In the genomic region with DNA sequence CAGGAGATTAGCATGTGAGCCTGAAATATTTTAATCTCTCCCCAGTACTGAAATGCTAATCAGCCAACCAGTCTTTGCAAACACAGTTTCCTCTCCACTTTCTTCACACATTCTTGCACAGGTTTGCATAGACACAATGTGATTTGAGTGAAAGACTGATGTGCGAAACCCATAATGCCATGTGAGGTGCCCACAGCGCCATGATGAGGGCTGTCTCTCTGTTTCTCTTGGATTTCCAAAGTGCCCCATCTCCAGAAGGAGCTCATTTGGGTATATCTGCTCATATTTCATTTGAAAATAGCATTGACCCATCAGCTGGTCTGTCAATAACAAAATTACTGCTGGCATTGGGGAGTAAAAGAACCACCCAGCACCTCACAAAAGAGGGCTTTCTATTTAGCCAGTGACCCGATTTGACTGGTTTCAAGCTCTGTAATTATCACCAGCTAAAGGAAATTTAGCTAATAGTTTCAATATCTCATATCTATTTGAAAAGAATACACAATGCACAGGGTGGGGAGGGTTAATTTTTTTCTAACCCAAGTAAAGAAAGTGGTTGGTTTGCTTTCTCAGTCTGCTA, we compare ENCODE assay signal across 13 mouse cellular contexts.
"Had no signal": no experiment of that assay in that cellular context is flagged by ENCODE, and none has a peak within 500 bp of the region (broad histone marks: within the 10 kb centered on the region; RNA-seq: fewer than 3 reads in every experiment).

No protein-coding gene starts in this region.

- H3K4me2 ChIP-seq: limb, embryonic 15.5 days; lung, embryonic 14.5 days; neural tube, embryonic 15.5 days had no signal

- H3K4me3 ChIP-seq: limb, embryonic 15.5 days; midbrain, embryonic 10.5 days; myocyte; neural tube, embryonic 15.5 days had no signal

- H3K27ac ChIP-seq: kidney, postnatal 0 days; limb, embryonic 15.5 days; midbrain, embryonic 10.5 days; neural tube, embryonic 15.5 days had no signal

- H3K27me3 ChIP-seq: limb, embryonic 15.5 days had no signal

- DNase-seq: kidney, postnatal 36 days; left cerebral cortex, postnatal 4 days; lung, embryonic 14.5 days; lung, postnatal 10 days; lung, postnatal 4 days; midbrain, embryonic 14.5 days; thymus, adult 18-20 months; thymus, postnatal 14 days had no signal

- H3K4me1 ChIP-seq: limb, embryonic 15.5 days had no signal

- H3K36me3 ChIP-seq: limb, embryonic 15.5 days; midbrain, embryonic 10.5 days; neural tube, embryonic 15.5 days had no signal

- H3K9me3 ChIP-seq: limb, embryonic 15.5 days; midbrain, embryonic 10.5 days; neural tube, embryonic 15.5 days had no signal

- H3K9ac ChIP-seq: limb, embryonic 15.5 days; lung, embryonic 14.5 days; neural tube, embryonic 15.5 days had no signal
